Mouse (Mus musculus): ENCODE data around the gene Selplg. TPM values are rescaled to one million over a fixed set of nuclear protein-coding genes. Genes with fewer than 3 reads are reported as not detected.

Gene Selplg
- total and polyA plus RNA-seq, 2 experiments from 2014 or later: 1.9 to 3.1 TPM

- Histone ChIP-seq H3K9me3 (ENCODE audit: low read length) (no peaks in the 10 kb centered on the region), H3K36me3 (ENCODE audit: insufficient read depth, low read length) (no peaks in the 10 kb centered on the region), H3K4me1 (ENCODE audit: insufficient read depth, low read length) (no peaks in the 10 kb centered on the region), H3K9ac (replicated peaks; ENCODE audit: low read length, poor library complexity, severe bottlenecking) (no peak overlapping the region), H3K4me3 (ENCODE audit: low read depth, low read length) (no peak overlapping the region), H3K27ac (ENCODE audit: low read depth, low read length) (no peak overlapping the region), H3K4me2 (ENCODE audit: low read depth, low read length, poor library complexity, severe bottlenecking) (no peak overlapping the region), H3K27me3 (ENCODE audit: insufficient read depth, low read length) (no peaks in the 10 kb centered on the region)
- no peak for TF ChIP-seq CTCF (IDR thresholded peaks at IDR 0.05)
- no peak for DNase-seq (ENCODE audit: low spot score)
- 50% methylated on average over 4 of the region's 4 CpGs for WGBS
- no peak for ATAC-seq (ENCODE audit: low FRiP score)
These were observed 4.4 kb downstream of the Selplg start for GRCm38 (mm10) chr5:113827991-113828411.

GRCm38 (mm10) chr5:113826619-113827018 is 5.8 kb downstream of the Selplg start:
- H3K4me1 ChIP-seq (ENCODE audit: insufficient read depth, low read length): no peaks in the 10 kb centered on the region
- no peaks in the 10 kb centered on the region for H3K9me3 ChIP-seq (ENCODE audit: low read length)
- no peaks in the 10 kb centered on the region for H3K36me3 ChIP-seq (ENCODE audit: insufficient read depth, low read length)
- no peak for TF ChIP-seq CTCF (IDR thresholded peaks at IDR 0.05)
- DNase-seq (ENCODE audit: low spot score) (no peak), ATAC-seq (ENCODE audit: low FRiP score) (no peak)
- no peak overlapping the region for H3K4me2 ChIP-seq (ENCODE audit: low read depth, low read length, poor library complexity, severe bottlenecking)
- no peaks in the 10 kb centered on the region for H3K27me3 ChIP-seq (ENCODE audit: insufficient read depth, low read length)
- no peak overlapping the region for H3K4me3 ChIP-seq (ENCODE audit: low read depth, low read length)
- no peak overlapping the region for H3K9ac ChIP-seq (replicated peaks; ENCODE audit: low read length, poor library complexity, severe bottlenecking)
- H3K27ac ChIP-seq (ENCODE audit: low read depth, low read length): no peak overlapping the region
- WGBS: 88% methylated on average over 4 of the region's 4 CpGs

- DNase-seq (ENCODE audit: low spot score): no peak
- H3K9me3 ChIP-seq (ENCODE audit: low read length): no peaks in the 10 kb centered on the region
- 86% methylated on average over 7 of the region's 7 CpGs for WGBS
- no peaks in the 10 kb centered on the region for H3K36me3 ChIP-seq (ENCODE audit: insufficient read depth, low read length)
- no peaks in the 10 kb centered on the region for H3K27me3 ChIP-seq (ENCODE audit: insufficient read depth, low read length)
- H3K4me2 ChIP-seq (ENCODE audit: low read depth, low read length, poor library complexity, severe bottlenecking): no peak overlapping the region
- no peak overlapping the region for H3K27ac ChIP-seq (ENCODE audit: low read depth, low read length)
- no peak overlapping the region for H3K9ac ChIP-seq (replicated peaks; ENCODE audit: low read length, poor library complexity, severe bottlenecking)
- no peak for TF ChIP-seq CTCF (IDR thresholded peaks at IDR 0.05)
- no peak for ATAC-seq (ENCODE audit: low FRiP score)
- H3K4me1 ChIP-seq (ENCODE audit: insufficient read depth, low read length): no peaks in the 10 kb centered on the region
- H3K4me3 ChIP-seq (ENCODE audit: low read depth, low read length): no peak overlapping the region
These were observed 6.9 kb downstream of the Selplg start for GRCm38 (mm10) chr5:113825558-113825957.

- no peak for DNase-seq (ENCODE audit: low spot score)
- ATAC-seq (ENCODE audit: low FRiP score): no peak
- H3K27ac ChIP-seq (ENCODE audit: low read depth, low read length): no peak overlapping the region
- H3K27me3 ChIP-seq (ENCODE audit: insufficient read depth, low read length): no peaks in the 10 kb centered on the region
- no peaks in the 10 kb centered on the region for H3K36me3 ChIP-seq (ENCODE audit: insufficient read depth, low read length)
- no peaks in the 10 kb centered on the region for H3K9me3 ChIP-seq (ENCODE audit: low read length)
- H3K4me1 ChIP-seq (ENCODE audit: insufficient read depth, low read length): no peaks in the 10 kb centered on the region
- H3K4me2 ChIP-seq (ENCODE audit: low read depth, low read length, poor library complexity, severe bottlenecking): no peak overlapping the region
- no peak overlapping the region for H3K4me3 ChIP-seq (ENCODE audit: low read depth, low read length)
- no peak for TF ChIP-seq CTCF (IDR thresholded peaks at IDR 0.05)
- no peak overlapping the region for H3K9ac ChIP-seq (replicated peaks; ENCODE audit: low read length, poor library complexity, severe bottlenecking)
- WGBS: 88% methylated on average over 4 of the region's 4 CpGs
These were observed 8.2 kb downstream of the Selplg start for GRCm38 (mm10) chr5:113824228-113824627.

GRCm38 (mm10) chr5:113818572-113818971 is 13.9 kb downstream of the Selplg start:
- H3K27me3 ChIP-seq (ENCODE audit: insufficient read depth, low read length): 0 out of 2 replicates have a peak, but pooled peaks cover 5% of the 10 kb centered on the region
- H3K9ac ChIP-seq (replicated peaks; ENCODE audit: low read length, poor library complexity, severe bottlenecking): no peak overlapping the region
- no peaks in the 10 kb centered on the region for H3K36me3 ChIP-seq (ENCODE audit: insufficient read depth, low read length)
- H3K9me3 ChIP-seq (ENCODE audit: low read length): no peaks in the 10 kb centered on the region
- peaks cover 8% of the 10 kb centered on the region for H3K4me1 ChIP-seq (ENCODE audit: insufficient read depth, low read length)
- no peak for TF ChIP-seq CTCF (IDR thresholded peaks at IDR 0.05)
- no peak overlapping the region for H3K4me2 ChIP-seq (ENCODE audit: low read depth, low read length, poor library complexity, severe bottlenecking)
- peak overlapping the region; percentile 44; the same call in 1 of the 2 replicates for H3K27ac ChIP-seq (ENCODE audit: low read depth, low read length)
- 57% methylated on average over 14 of the region's 14 CpGs for WGBS
- DNase-seq (ENCODE audit: low spot score) (peak; percentile 74), ATAC-seq (ENCODE audit: low FRiP score) (no peak)
- no peak overlapping the region for H3K4me3 ChIP-seq (ENCODE audit: low read depth, low read length)

GRCm38 (mm10) chr5:113815638-113816152 is 16.7 kb downstream of the Selplg start:
- H3K27ac ChIP-seq (ENCODE audit: low read depth, low read length): no peak overlapping the region
- no peaks in the 10 kb centered on the region for H3K9me3 ChIP-seq (ENCODE audit: low read length)
- H3K4me2 ChIP-seq (ENCODE audit: low read depth, low read length, poor library complexity, severe bottlenecking): no peak overlapping the region
- whole genome bisulfite sequencing: 15% methylated on average over 15 of the region's 15 CpGs
- H3K4me1 ChIP-seq (ENCODE audit: insufficient read depth, low read length): peaks cover 8% of the 10 kb centered on the region
- ATAC-seq (ENCODE audit: low FRiP score) (no peak), DNase-seq (ENCODE audit: low spot score) (peak; percentile 74)
- 0 out of 2 replicates have a peak, but pooled peaks cover 5% of the 10 kb centered on the region for H3K27me3 ChIP-seq (ENCODE audit: insufficient read depth, low read length)
- peak; percentile 82 for TF ChIP-seq CTCF (IDR thresholded peaks at IDR 0.05)
- H3K4me3 ChIP-seq (ENCODE audit: low read depth, low read length): no peak overlapping the region
- no peak overlapping the region for H3K9ac ChIP-seq (replicated peaks; ENCODE audit: low read length, poor library complexity, severe bottlenecking)
- H3K36me3 ChIP-seq (ENCODE audit: insufficient read depth, low read length): no peaks in the 10 kb centered on the region
